Mouse (Mus musculus) kidney, adult 2 months (tissue): ENCODE measurements around the gene Tnfaip8l1.

Experiments used
- CTCF ChIP-seq: fragments of 200-500 bp; conservative IDR thresholded peaks from 2 replicates; pipeline ENCODE4 v1.5.1; 2011; ENCODE audit warnings: low read depth, mild to moderate bottlenecking, control low read depth, low read length, moderate library complexity, mixed read lengths; ENCODE audit not compliant: insufficient read depth, insufficient read length
- POLR2A ChIP-seq: fragments of 200-500 bp; IDR thresholded peaks from one replicate; pipeline ENCODE4 v1.6.1; 2011; ENCODE audit warnings: low read depth, low read length, control low read depth

GRCm38 (mm10) chr17:56112743-56113142 lies 49.5 kb upstream of the Tnfaip8l1 start:
- no peak for TF ChIP-seq CTCF
- TF ChIP-seq POLR2A: no peak
